Mouse (Mus musculus) adrenal gland, adult 8-10 months (tissue): ENCODE results near the gene Alg6. TPM values are rescaled to one million over a fixed set of nuclear protein-coding genes. Genes with fewer than 3 reads are reported as not detected.

Source experiments
- total RNA-seq, 4 experiments: library from RNA; stranded (reverse); gene quantifications; 2 replicates each; pipeline ENCODE4 v1.2.4; 2022

The Alg6 gene
- total RNA-seq, 4 experiments from 2014 or later = 7.4 to 16.7 (median 11.8) TPM

Other genes starting within 250 kb of the Alg6 start
- gene Foxd3, start 59.4 kb upstream of the Alg6 start, total RNA-seq = under 1 TPM; 0.21 to 0.86 (median 0.60) TPM
- gene Efcab7, start 113.5 kb downstream of the Alg6 start, total RNA-seq = 10 to 100 TPM in 2 of 4 experiments, 1 to 10 TPM in 2; 9.0 to 11.2 (median 10.0) TPM
- 100 to 1,000 TPM in 1 of 4 experiments, 10 to 100 TPM in 3; 52.8 to 108 (median 81.8) TPM for gene Pgm1, start 213.8 kb downstream of the Alg6 start, total RNA-seq
- gene Itgb3bp, start 214.1 kb downstream of the Alg6 start, total RNA-seq = 1 to 10 TPM; 5.5 to 8.7 (median 6.9) TPM